Comparison of ENCODE assay signal across 21 mouse cellular contexts in genomic region chr17:51687226-51687625, GRCm38 (mm10).
DNase-seq lines count a peak whose midpoint lies in the region; ATAC-seq lines count a peak whose summit lies in the region.
"Had no signal": no experiment of that assay in that cellular context is flagged by ENCODE, and none has a peak within 500 bp of the region (broad histone marks: within the 10 kb centered on the region; RNA-seq: fewer than 3 reads in every experiment).

No protein-coding gene starts in this region.

- peak; percentile 3 to 15 for DNase-seq in spleen, postnatal 36 days (ENCODE audit: low spot score in 2 of 2)
- no peak for DNase-seq in spleen, postnatal 10 days (ENCODE audit: low spot score in 2 of 2)
- DNase-seq in heart, adult 18-20 months: no peak
- DNase-seq in kidney, adult 11 months: no peak
- no peak for DNase-seq in frontal cortex, postnatal 36 days (ENCODE audit: low spot score in 2 of 2)
- DNase-seq: adrenal gland, adult 8-10 months; adrenal gland, postnatal 25 days; B cell, adult 2 months; cerebellum, adult 11 months; cerebellum, adult 18-20 months; cerebellum, adult 8-10 months; cerebellum, adult 9-11 months; cerebellum, postnatal 14 days; cerebellum, postnatal 36 days had no signal

- ATAC-seq in megakaryocyte, adult 5-6 weeks (ENCODE audit: poor library complexity, severe bottlenecking): peak; percentile 47; the same call in 1 of the 2 replicates
- peak; percentile 55 for ATAC-seq in neutrophil, adult 5-6 weeks (ENCODE audit: extremely low read depth, insufficient number of reproducible peaks, low FRiP score, poor library complexity, severe bottlenecking)
- ATAC-seq: activated CD4-positive, CD25-positive, alpha-beta regulatory T cell, adult 4 months; CD4-positive, CD25-positive, alpha-beta regulatory T cell, adult 4 months; forebrain, embryonic 13.5 days; forebrain, embryonic 15.5 days; Patski had no signal

Comparison
In these comparisons a context has a peak if more than half of its experiments do, and no peak if none do; other contexts are left out.
1. DNase-seq: peak in spleen, postnatal 36 days (2 of 2); none in spleen, postnatal 10 days (0 of 2), heart, adult 18-20 months (0 of 2), kidney, adult 11 months (single experiment) and frontal cortex, postnatal 36 days (0 of 2).